Comparison of ENCODE assay signal across 8 mouse cellular contexts in genomic region chr14:56887887-56888286, GRCm38 (mm10). TPM values are rescaled to one million over a fixed set of nuclear protein-coding genes. Genes with fewer than 3 reads are reported as not detected.
DNase-seq lines count a peak whose midpoint lies in the region; ATAC-seq lines count a peak whose summit lies in the region.

No protein-coding gene starts in this region.

- no peak for ATAC-seq in embryonic facial prominence, embryonic 15.5 days (ENCODE audit: insufficient number of reproducible peaks, low FRiP score, low TSS enrichment, low read depth)
- ATAC-seq in kidney, embryonic 15.5 days (replicated peaks; ENCODE audit: low FRiP score): no peak

- peak overlapping the region; percentile 59 for H3K4me2 ChIP-seq in embryonic facial prominence, embryonic 15.5 days (replicated peaks)
- H3K4me2 ChIP-seq in kidney, embryonic 15.5 days: peak overlapping the region; percentile 83

- H3K9me3 ChIP-seq in embryonic facial prominence, embryonic 15.5 days (replicated peaks): no peaks in the 10 kb centered on the region
- H3K9me3 ChIP-seq in heart, embryonic 10.5 days: no peaks in the 10 kb centered on the region
- 0 out of 2 replicates have a peak, but pooled peaks cover 7% of the 10 kb centered on the region for H3K9me3 ChIP-seq in kidney, embryonic 15.5 days (replicated peaks)

- H3K4me3 ChIP-seq in embryonic facial prominence, embryonic 15.5 days (replicated peaks): peak overlapping the region; percentile 71
- H3K4me3 ChIP-seq in heart, embryonic 10.5 days: peak overlapping the region; percentile 83
- H3K4me3 ChIP-seq in kidney, embryonic 15.5 days (replicated peaks): peak overlapping the region; percentile 78

- peaks cover 13% of the 10 kb centered on the region for H3K4me1 ChIP-seq in embryonic facial prominence, embryonic 15.5 days
- peaks cover 14% of the 10 kb centered on the region for H3K4me1 ChIP-seq in heart, embryonic 10.5 days
- H3K4me1 ChIP-seq in kidney, embryonic 15.5 days: peaks cover 29% of the 10 kb centered on the region

- H3K9ac ChIP-seq in embryonic facial prominence, embryonic 15.5 days: peak overlapping the region; percentile 67; the same call in 1 of the 2 replicates
- H3K9ac ChIP-seq in kidney, embryonic 15.5 days: peak overlapping the region; percentile 89

- WGBS in embryonic facial prominence, embryonic 15.5 days: 0% methylated on average over 9 of the region's 9 CpGs
- WGBS in heart, embryonic 10.5 days: 1% methylated on average over 9 of the region's 9 CpGs
- WGBS in kidney, embryonic 15.5 days: 1% methylated on average over 9 of the region's 9 CpGs

- no peaks in the 10 kb centered on the region for H3K27me3 ChIP-seq in embryonic facial prominence, embryonic 15.5 days
- H3K27me3 ChIP-seq in heart, embryonic 10.5 days (ENCODE audit: insufficient read depth, poor library complexity, severe bottlenecking): no peaks in the 10 kb centered on the region
- H3K27me3 ChIP-seq in kidney, embryonic 15.5 days: no peaks in the 10 kb centered on the region

- peaks cover 17% of the 10 kb centered on the region; the same call in 1 of the 2 replicates for H3K36me3 ChIP-seq in embryonic facial prominence, embryonic 15.5 days
- H3K36me3 ChIP-seq in heart, embryonic 10.5 days: peaks cover 32% of the 10 kb centered on the region
- H3K36me3 ChIP-seq in kidney, embryonic 15.5 days: peaks cover 31% of the 10 kb centered on the region

- peak overlapping the region; percentile 99 for H3K27ac ChIP-seq in embryonic facial prominence, embryonic 15.5 days (replicated peaks)
- peak overlapping the region; percentile 98 for H3K27ac ChIP-seq in heart, embryonic 10.5 days
- H3K27ac ChIP-seq in kidney, embryonic 15.5 days: peak overlapping the region; percentile 99

- DNase-seq in 416B (ENCODE audit: low read depth) (peak; percentile 93), liver (peak; percentile 80)
- DNase-seq in adrenal gland, postnatal 36 days: peak; percentile 76 to 84
- DNase-seq in heart, embryonic 10.5 days (ENCODE audit: low spot score): peak; percentile 91
- peak; percentile 31 to 55 for DNase-seq in monocyte, adult 2 months (ENCODE audit: low read depth in 1 of 2, low spot score in 2 of 2)
- DNase-seq in spleen, postnatal 14 days (ENCODE audit: low spot score in 2 of 2): peak; percentile 34 to 60

RNA-seq across cellular contexts. Expression of gene Zmym2, which starts 1.4 kb away (rescaled TPM):
- 10 to 100 TPM; 54.9 to 55.5 TPM for total RNA-seq in adrenal gland, postnatal 36 days (2021)
- polyA plus RNA-seq in embryonic facial prominence, embryonic 15.5 days (2015; fragmentation: Nextera tagmentation; extraction: Ambion mirVana): 36.6 and 39.8 TPM in 2 replicates
- 36.6 and 44.4 TPM in 2 replicates for polyA plus RNA-seq in heart, embryonic 10.5 days (2016; fragmentation: Nextera tagmentation; extraction: Ambion mirVana)
- 47.3 and 48.3 TPM in 2 replicates for polyA plus RNA-seq in kidney, embryonic 15.5 days (2015; fragmentation: Nextera tagmentation; extraction: Ambion mirVana)

Comparison
In these comparisons a context has a peak if more than half of its experiments do, and no peak if none do; other contexts are left out.
1. DNase-seq: peak in every context shown above with its lines; median percentile 93 in 416B; 91 in heart, embryonic 10.5 days; 80 in adrenal gland, postnatal 36 days; 80 in liver; 47 in spleen, postnatal 14 days; 43 in monocyte, adult 2 months.